Mouse (Mus musculus): ENCODE measurements at regions not wholly inside any gene's neighbourhood (a gene's known extent, or its start where the extent isn't known, plus 50 kb on each side); places are given as distances from the start of the nearest gene placed in this dataset.

- DNase-seq (ENCODE audit: low read depth, low spot score): no peak
Observed at GRCm38 (mm10) chr1:151088535-151089125, 93.7 kb upstream of the Gm47985 start.

- no peak for DNase-seq (ENCODE audit: low read depth, low spot score)
Observed at GRCm38 (mm10) chr1:151092035-151092434, 90.3 kb upstream of the Gm47985 start.

GRCm38 (mm10) chr1:151095344-151096050, 86.8 kb upstream of the Gm47985 start:
- no peak for DNase-seq (ENCODE audit: low read depth, low spot score)

GRCm38 (mm10) chr1:151096079-151096478, 86.3 kb upstream of the Gm47985 start:
- peak; percentile 49 for DNase-seq (ENCODE audit: low read depth, low spot score)

GRCm38 (mm10) chr1:151097506-151097905, 84.8 kb upstream of the Gm47985 start:
- no peak for DNase-seq (ENCODE audit: low read depth, low spot score)

- DNase-seq (ENCODE audit: low read depth, low spot score): no peak
Observed at GRCm38 (mm10) chr1:151098763-151099162, 83.6 kb upstream of the Gm47985 start.

GRCm38 (mm10) chr1:151100565-151101483, 81.5 kb upstream of the Gm47985 start:
- DNase-seq (ENCODE audit: low read depth, low spot score): no peak

- DNase-seq (ENCODE audit: low read depth, low spot score): no peak
Observed at GRCm38 (mm10) chr1:151101516-151101915, 80.8 kb upstream of the Gm47985 start.

- no peak for DNase-seq (ENCODE audit: low read depth, low spot score)
Observed at GRCm38 (mm10) chr1:151102061-151102460, 80.3 kb upstream of the Gm47985 start.

- no peak for DNase-seq (ENCODE audit: low read depth, low spot score)
Observed at GRCm38 (mm10) chr1:151102646-151103391, 79.5 kb upstream of the Gm47985 start.

GRCm38 (mm10) chr1:151103522-151104037, 78.8 kb upstream of the Gm47985 start:
- no peak for DNase-seq (ENCODE audit: low read depth, low spot score)

GRCm38 (mm10) chr1:151104346-151104745, 78.0 kb upstream of the Gm47985 start:
- no peak for DNase-seq (ENCODE audit: low read depth, low spot score)

GRCm38 (mm10) chr1:151104806-151105205, 77.5 kb upstream of the Gm47985 start:
- DNase-seq (ENCODE audit: low read depth, low spot score): no peak

- no peak for DNase-seq (ENCODE audit: low read depth, low spot score)
Observed at GRCm38 (mm10) chr1:151105251-151105650, 77.1 kb upstream of the Gm47985 start.

- DNase-seq (ENCODE audit: low read depth, low spot score): no peak
Observed at GRCm38 (mm10) chr1:151107401-151107800, 74.9 kb upstream of the Gm47985 start.

GRCm38 (mm10) chr1:151109333-151109732, 73.0 kb upstream of the Gm47985 start:
- no peak for DNase-seq (ENCODE audit: low read depth, low spot score)

- DNase-seq (ENCODE audit: low read depth, low spot score): no peak
Observed at GRCm38 (mm10) chr1:151110412-151110811, 71.9 kb upstream of the Gm47985 start.

- no peak for DNase-seq (ENCODE audit: low read depth, low spot score)
Observed at GRCm38 (mm10) chr1:151111683-151112082, 70.7 kb upstream of the Gm47985 start.

GRCm38 (mm10) chr1:151112390-151112789, 69.9 kb upstream of the Gm47985 start:
- no peak for DNase-seq (ENCODE audit: low read depth, low spot score)

GRCm38 (mm10) chr1:151113199-151113598, 69.1 kb upstream of the Gm47985 start:
- no peak for DNase-seq (ENCODE audit: low read depth, low spot score)

- peak; percentile 37 for DNase-seq (ENCODE audit: low read depth, low spot score)
Observed at GRCm38 (mm10) chr1:151118530-151118929, 63.8 kb upstream of the Gm47985 start.
